Comparison of ENCODE assay signal across 19 mouse cellular contexts in the genomic region with DNA sequence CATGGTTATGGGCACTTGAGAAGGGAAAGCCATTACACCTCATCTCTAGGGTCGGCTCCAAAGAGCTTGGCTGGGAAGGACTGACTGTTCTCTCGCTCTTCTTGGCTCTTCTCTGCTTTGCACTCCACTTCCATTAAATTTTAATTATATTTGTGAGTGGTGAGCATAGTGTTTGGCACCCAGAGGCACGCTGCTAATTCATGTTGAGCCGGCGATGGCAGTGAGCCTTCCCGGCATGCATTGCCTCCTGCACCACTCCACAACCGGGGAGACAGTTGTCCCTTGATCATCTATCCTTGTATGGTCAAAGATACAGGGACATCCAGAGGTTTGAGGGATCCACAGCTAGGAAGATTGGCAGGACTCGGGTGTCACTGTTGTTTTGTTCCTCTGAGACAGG. TPM values are rescaled to one million over a fixed set of nuclear protein-coding genes. Genes with fewer than 3 reads are reported as not detected.
DNase-seq lines count a peak whose midpoint lies in the region; ATAC-seq and TF ChIP-seq lines count a peak whose summit lies in the region.
"Had no signal": no experiment of that assay in that cellular context is flagged by ENCODE, and none has a peak within 500 bp of the region (broad histone marks: within the 10 kb centered on the region; RNA-seq: fewer than 3 reads in every experiment).

No protein-coding gene starts in this region.

- no peak for ATAC-seq in cerebellum, adult (ENCODE audit: insufficient number of reproducible peaks, low FRiP score, low TSS enrichment)
- no peak for ATAC-seq in hindbrain, embryonic 15.5 days (ENCODE audit: low FRiP score, low read depth)
- ATAC-seq: intestine, embryonic 16.5 days had no signal

- no peaks in the 10 kb centered on the region for H3K27me3 ChIP-seq in cerebellum, adult 2 months (ENCODE audit: control insufficient read depth, insufficient read depth, low read length)
- H3K27me3 ChIP-seq in hindbrain, embryonic 15.5 days = no peaks in the 10 kb centered on the region
- H3K27me3 ChIP-seq in hindbrain, embryonic 10.5 days (ENCODE audit: insufficient read depth, poor library complexity, severe bottlenecking) = peaks cover 64% of the 10 kb centered on the region
- H3K27me3 ChIP-seq in testis, adult 2 months (ENCODE audit: control insufficient read depth, insufficient read depth, low read length) = no peaks in the 10 kb centered on the region

- H3K9me3 ChIP-seq in hindbrain, embryonic 15.5 days = no peaks in the 10 kb centered on the region
- H3K9me3 ChIP-seq in hindbrain, embryonic 10.5 days = no peaks in the 10 kb centered on the region
- H3K9me3 ChIP-seq: embryonic facial prominence, embryonic 10.5 days; heart, embryonic 13.5 days; limb, embryonic 13.5 days; megakaryocyte, embryonic 14.5 days had no signal

- DNase-seq in cerebellum, adult 2 months = peak in 1 of 2 experiments; percentile 49
- no peak for DNase-seq in hindbrain, embryonic 10.5 days (ENCODE audit: low spot score)
- no peak for DNase-seq in testis, postnatal 10 days (ENCODE audit: low spot score)
- no peak for DNase-seq in lung, postnatal 25 days (ENCODE audit: low spot score)
- no peak for DNase-seq in spleen, adult 18-20 months
- DNase-seq: adrenal gland, adult 8-10 months; gastrocnemius, adult 2 months; heart, postnatal 36 days; right cerebral cortex, postnatal 14 days; thymus, postnatal 25 days had no signal

- peak overlapping the region; percentile 42 for H3K4me3 ChIP-seq in cerebellum, adult 2 months (replicated peaks; ENCODE audit: insufficient read depth, low read depth, low read length)
- no peak overlapping the region for H3K4me3 ChIP-seq in hindbrain, embryonic 15.5 days
- no peak overlapping the region for H3K4me3 ChIP-seq in hindbrain, embryonic 10.5 days
- no peak overlapping the region for H3K4me3 ChIP-seq in testis, adult 2 months (ENCODE audit: control insufficient read depth, low read depth, low read length)
- H3K4me3 ChIP-seq: embryonic facial prominence, embryonic 10.5 days; gastrocnemius, adult 2 months; heart, embryonic 13.5 days; limb, embryonic 13.5 days had no signal

- no peak overlapping the region for H3K9ac ChIP-seq in hindbrain, embryonic 15.5 days
- H3K9ac ChIP-seq: heart, embryonic 13.5 days; limb, embryonic 13.5 days; liver, embryonic 14.5 days had no signal

- no peak for TF ChIP-seq CTCF in cerebellum, adult 2 months (IDR thresholded peaks at IDR 0.05; ENCODE audit: borderline replicate concordance, insufficient read depth, low read depth, low read length)
- no peak for TF ChIP-seq CTCF in testis, adult 2 months (IDR thresholded peaks at IDR 0.05; ENCODE audit: control insufficient read depth, insufficient read depth, insufficient replicate concordance, low read depth, low read length)

- TF ChIP-seq POLR2A in cerebellum, adult 2 months (IDR thresholded peaks at IDR 0.05; ENCODE audit: borderline replicate concordance, insufficient read depth, low read length) = no peak
- TF ChIP-seq POLR2A in testis, adult 2 months (IDR thresholded peaks at IDR 0.05; ENCODE audit: control insufficient read depth, low read depth, low read length) = no peak

- no peaks in the 10 kb centered on the region for H3K36me3 ChIP-seq in hindbrain, embryonic 15.5 days
- H3K36me3 ChIP-seq in hindbrain, embryonic 10.5 days = 0 out of 2 replicates have a peak, but pooled peaks cover 6% of the 10 kb centered on the region
- H3K36me3 ChIP-seq in testis, adult 2 months (ENCODE audit: control insufficient read depth, insufficient read depth, low read length) = no peaks in the 10 kb centered on the region; the same call in 1 of the 2 replicates
- H3K36me3 ChIP-seq: embryonic facial prominence, embryonic 10.5 days; heart, embryonic 13.5 days; limb, embryonic 13.5 days had no signal

- H3K4me1 ChIP-seq in cerebellum, adult 2 months (ENCODE audit: control insufficient read depth, insufficient read depth, low read length) = peaks cover 39% of the 10 kb centered on the region
- peaks cover 58% of the 10 kb centered on the region for H3K4me1 ChIP-seq in hindbrain, embryonic 15.5 days (replicated peaks)
- H3K4me1 ChIP-seq in hindbrain, embryonic 10.5 days (replicated peaks) = peaks cover 44% of the 10 kb centered on the region
- peaks cover 28% of the 10 kb centered on the region for H3K4me1 ChIP-seq in testis, adult 2 months (ENCODE audit: control insufficient read depth, insufficient read depth, low read length)

- H3K27ac ChIP-seq in cerebellum, adult 2 months (ENCODE audit: insufficient read depth, low read length) = peak overlapping the region; percentile 96
- H3K27ac ChIP-seq in hindbrain, embryonic 15.5 days (replicated peaks) = peak overlapping the region; percentile 27
- no peak overlapping the region for H3K27ac ChIP-seq in hindbrain, embryonic 10.5 days
- H3K27ac ChIP-seq in testis, adult 2 months (ENCODE audit: control insufficient read depth, insufficient read depth, low read depth, low read length) = peak overlapping the region; percentile 18; the same call in 1 of the 2 replicates
- H3K27ac ChIP-seq: embryonic facial prominence, embryonic 10.5 days; gastrocnemius, adult 2 months; heart, embryonic 13.5 days; limb, embryonic 13.5 days; liver, embryonic 14.5 days had no signal

- 13% methylated on average over 8 of the region's 8 CpGs for WGBS in cerebellum, adult 2 months
- 52% methylated on average over 8 of the region's 8 CpGs for WGBS in hindbrain, embryonic 15.5 days
- 84% methylated on average over 8 of the region's 8 CpGs for WGBS in hindbrain, embryonic 10.5 days

- H3K4me2 ChIP-seq in hindbrain, embryonic 15.5 days = peak overlapping the region; percentile 89
- H3K4me2 ChIP-seq: heart, embryonic 13.5 days; limb, embryonic 13.5 days had no signal

RNA-seq across cellular contexts. Expression of a gene that starts 4.0 kb away (rescaled TPM):
- 499 and 502 TPM in 2 replicates for polyA plus RNA-seq in cerebellum, adult 2 months (2012; rRNA removed)
- polyA plus RNA-seq in hindbrain, embryonic 15.5 days (2015; fragmentation: Nextera tagmentation; extraction: Ambion mirVana) = 106 and 113 TPM in 2 replicates
- polyA plus RNA-seq in hindbrain, embryonic 10.5 days (2016; fragmentation: Nextera tagmentation; extraction: Ambion mirVana) = 17.7 and 20.4 TPM in 2 replicates
- polyA plus RNA-seq in testis, adult 2 months (2012; rRNA removed) = 50.8 and 63.9 TPM in 2 replicates
